Mouse (Mus musculus) central nervous system, embryonic 18 days (tissue): ENCODE data around the gene Cenpv. TPM values are rescaled to one million over a fixed set of nuclear protein-coding genes. Genes with fewer than 3 reads are reported as not detected.

Experiments used
- polyA plus RNA-seq: library from polyadenylated mRNA; depleted of rRNA; stranded (reverse); fragments of >200 nt; gene quantifications from 2 replicates; pipeline ENCODE4 v1.2.3, GENCODE M21; 2012; rRNA removed

The Cenpv gene
- polyA plus RNA-seq: 153 and 172 TPM in 2 replicates

GRCm38 (mm10) chr11:62539089-62539890, at the start of gene Cenpv:
Gene Cenpv (minus strand): TSS chr11:62539261.

GRCm38 (mm10) chr11:62573959-62574702, 35.1 kb upstream of the Cenpv start, which contains the start of gene Trpv2:
Gene Trpv2 (plus strand): TSS chr11:62574486.

GRCm38 (mm10) chr11:62550727-62551225, 11.7 kb upstream of the Cenpv start, which contains the start of gene Ubb:
Gene Ubb (plus strand): TSS chr11:62551171.

Other genes with a start within 250 kb of the Cenpv start
- gene Pigl, start 80.8 kb downstream of the Cenpv start, polyA plus RNA-seq: 7.4 and 8.2 TPM in 2 replicates
- gene Ncor1, start 80.7 kb downstream of the Cenpv start, polyA plus RNA-seq: 120 and 121 TPM in 2 replicates
- 4,215 and 4,353 TPM in 2 replicates for gene Ubb, start 11.9 kb upstream of the Cenpv start, polyA plus RNA-seq
- 36.5 and 36.7 TPM in 2 replicates for gene Trpv2, start 35.2 kb upstream of the Cenpv start, polyA plus RNA-seq
- gene Lrrc75a, start 109.3 kb upstream of the Cenpv start, polyA plus RNA-seq: 16.7 and 17.9 TPM in 2 replicates
- gene Mmgt2, start 109.4 kb upstream of the Cenpv start, polyA plus RNA-seq: 36.1 and 37.4 TPM in 2 replicates
- gene Zfp287, start 192.6 kb upstream of the Cenpv start, polyA plus RNA-seq: 15.0 and 15.7 TPM in 2 replicates
- gene Gm10428, start 213.8 kb upstream of the Cenpv start, polyA plus RNA-seq: not detected in 2 replicates